In genomic region chr4:100355566-100355965, GRCm38 (mm10) we compare ENCODE assay signal across 9 mouse cellular contexts.
DNase-seq lines count a peak whose midpoint lies in the region; ATAC-seq lines count a peak whose summit lies in the region.
"Had no signal": no experiment of that assay in that cellular context is flagged by ENCODE, and none has a peak within 500 bp of the region (broad histone marks: within the 10 kb centered on the region; RNA-seq: fewer than 3 reads in every experiment).

No protein-coding gene starts in this region.

- DNase-seq in adrenal gland, adult 2 months: peak; percentile 24
- no peak for DNase-seq in adrenal gland, adult 8-10 months
- DNase-seq in kidney, adult 11 months: no peak
- DNase-seq in right cerebral cortex, postnatal 10 days (ENCODE audit: low spot score in 2 of 2): peak; percentile 42 to 49
- DNase-seq in right cerebral cortex, postnatal 25 days: no peak
- peak; percentile 8 for DNase-seq in right cerebral cortex, postnatal 14 days
- no peak for DNase-seq in B cell, adult 2 months
- DNase-seq: spleen, adult 18-20 months had no signal

- H3K4me3 ChIP-seq in kidney, embryonic 16.5 days (ENCODE audit: low read length): no peak overlapping the region

- H3K4me1 ChIP-seq in kidney, embryonic 16.5 days (ENCODE audit: insufficient read depth, low read length): no peaks in the 10 kb centered on the region

- H3K4me2 ChIP-seq in kidney, embryonic 16.5 days (replicated peaks; ENCODE audit: low read depth, low read length): no peak overlapping the region

- no peaks in the 10 kb centered on the region for H3K9me3 ChIP-seq in kidney, embryonic 16.5 days (ENCODE audit: low read length)

- no peaks in the 10 kb centered on the region for H3K36me3 ChIP-seq in kidney, embryonic 16.5 days (ENCODE audit: insufficient read depth, low read length)

- ATAC-seq in kidney, embryonic 16.5 days (ENCODE audit: low FRiP score, low TSS enrichment): peak; percentile 65; the same call in 1 of the 2 replicates

- no peak overlapping the region for H3K9ac ChIP-seq in kidney, embryonic 16.5 days (replicated peaks; ENCODE audit: low read length)

- 77% methylated on average over 5 of the region's 5 CpGs for WGBS in kidney, embryonic 16.5 days

- no peak overlapping the region for H3K27ac ChIP-seq in kidney, embryonic 16.5 days (ENCODE audit: low read length)

- no peaks in the 10 kb centered on the region for H3K27me3 ChIP-seq in kidney, embryonic 16.5 days (ENCODE audit: insufficient read depth, low read length)

Comparison
In these comparisons a context has a peak if more than half of its experiments do, and no peak if none do; other contexts are left out.
1. DNase-seq: peak in adrenal gland, adult 2 months (single experiment), right cerebral cortex, postnatal 10 days (2 of 2) and right cerebral cortex, postnatal 14 days (single experiment); none in adrenal gland, adult 8-10 months (single experiment), kidney, adult 11 months (single experiment), right cerebral cortex, postnatal 25 days (single experiment) and B cell, adult 2 months (0 of 2).